Mouse (Mus musculus) ovary, adult 2 months (tissue): ENCODE data around the gene Rps16. TPM values are rescaled to one million over a fixed set of nuclear protein-coding genes. Genes with fewer than 3 reads are reported as not detected.

Experiments
- polyA plus RNA-seq: library from polyadenylated mRNA; depleted of rRNA; stranded (reverse); fragments of >200 nt; gene quantifications from 2 replicates; pipeline ENCODE4 v1.2.3, GENCODE M21; 2012; rRNA removed

Gene Rps16
- 1,842 and 2,300 TPM in 2 replicates for polyA plus RNA-seq

DNA sequence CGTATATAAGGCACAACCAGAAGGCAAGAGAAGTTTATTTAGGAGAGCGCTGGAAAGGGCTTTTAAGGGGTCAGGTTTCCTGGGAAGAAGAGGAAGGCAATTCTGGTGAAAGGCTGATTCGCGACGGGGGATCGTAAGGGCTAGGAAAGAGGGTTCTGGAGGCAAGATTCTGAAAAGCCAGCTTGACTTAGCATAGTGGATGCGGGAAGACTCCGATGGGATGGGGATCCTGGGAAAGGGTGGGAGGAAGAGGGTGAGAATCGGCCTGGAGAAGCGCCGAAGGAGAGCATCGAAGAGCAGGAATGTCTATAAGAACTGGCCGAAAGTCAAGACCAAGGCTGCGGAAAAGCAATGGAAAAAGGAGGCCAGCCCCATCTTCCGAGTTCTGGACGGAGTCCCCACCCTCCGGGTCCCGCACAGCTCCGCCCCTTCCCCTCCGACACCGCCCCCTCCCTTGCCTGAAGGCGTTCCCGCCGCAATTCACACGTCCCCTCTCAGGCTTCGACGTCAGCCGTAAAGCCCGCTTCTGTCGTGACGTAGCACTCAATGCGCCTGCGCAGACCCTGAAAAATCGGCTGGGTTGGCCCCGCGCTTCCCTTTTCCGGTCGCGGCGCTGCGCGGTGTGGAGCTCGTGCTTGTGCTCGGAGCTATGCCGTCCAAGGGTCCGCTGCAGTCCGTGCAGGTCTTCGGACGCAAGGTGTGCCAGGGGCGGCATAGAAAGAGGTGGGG lies at the start of gene Rps16:
Rps16 (plus strand) TSS at position 498 of the 729 bp plus-strand sequence.

DNA sequence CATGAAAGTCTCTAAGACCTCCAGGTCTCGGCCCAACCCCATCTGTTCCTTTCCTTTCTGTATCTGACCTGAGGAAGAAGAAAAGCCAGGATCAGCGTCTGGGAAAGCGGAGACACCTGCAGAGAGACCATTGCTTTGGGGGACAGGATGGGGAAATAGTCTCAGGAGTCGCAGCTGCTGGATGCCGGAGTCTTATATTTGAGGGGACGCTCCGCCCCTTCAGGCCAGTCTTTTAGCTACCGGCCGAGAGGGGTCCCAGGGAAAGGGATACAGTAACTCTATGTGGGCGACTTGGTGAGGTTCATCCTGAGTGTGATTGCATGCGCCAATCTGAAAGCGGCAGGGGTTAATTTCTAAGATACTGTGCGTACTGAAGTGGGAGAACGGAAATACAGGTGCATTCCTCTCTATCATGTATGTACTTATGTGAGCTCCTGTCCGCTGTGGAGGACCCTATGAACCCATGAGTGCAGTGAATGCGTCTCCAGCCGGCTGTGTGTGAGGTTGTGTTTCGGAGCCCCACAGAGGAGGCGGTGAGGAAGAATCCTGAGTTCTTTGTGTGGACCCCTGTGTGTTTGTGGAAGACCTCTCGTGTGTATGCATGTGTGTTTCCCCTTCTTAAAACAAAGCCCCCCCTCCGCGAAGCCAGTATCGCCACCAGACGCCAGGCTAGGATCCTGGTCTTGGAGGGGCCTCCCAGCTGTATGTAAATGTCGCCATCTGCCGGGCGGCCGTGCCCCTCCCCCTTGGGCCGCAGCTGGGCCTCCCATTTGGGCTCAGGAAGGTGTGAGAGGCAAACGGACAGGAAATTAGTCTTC lies 48.6 kb upstream of the Rps16 start, which contains the start of gene Dll3:
Dll3 (minus strand) TSS at position 623 of the 818 bp plus-strand sequence.

DNA sequence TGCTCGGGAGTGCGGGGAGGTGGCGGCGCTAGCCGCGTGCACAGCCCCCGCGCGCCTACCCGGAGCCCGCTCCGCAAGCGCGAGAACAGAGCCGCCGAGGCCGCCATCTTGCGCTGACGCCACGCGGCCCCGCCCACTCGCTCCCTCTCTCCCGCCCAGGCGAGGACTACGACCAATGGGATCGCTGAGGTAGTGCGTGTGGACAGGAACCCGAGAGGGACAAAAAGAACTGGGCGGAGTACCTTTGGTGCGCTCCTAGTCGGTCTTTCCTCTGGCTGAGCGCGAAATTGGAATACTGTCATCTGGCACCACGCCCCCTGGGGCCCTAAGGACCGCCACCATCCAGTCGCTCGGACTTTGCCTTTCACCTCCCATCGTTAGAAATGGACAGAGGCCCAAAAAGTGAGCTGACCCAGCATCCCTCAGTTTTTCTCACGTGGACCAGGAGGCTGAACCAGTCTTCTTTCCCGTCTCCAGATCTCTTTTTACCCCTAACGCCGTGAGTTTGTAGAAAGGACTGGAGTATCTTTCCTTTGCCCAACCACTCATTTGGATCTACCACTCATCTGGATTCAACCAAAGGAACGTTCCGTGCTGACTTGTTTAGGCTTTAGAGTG lies 38.4 kb upstream of the Rps16 start, which contains the start of gene Timm50:
Timm50 (minus strand) TSS at position 147 of the 618 bp plus-strand sequence.

DNA sequence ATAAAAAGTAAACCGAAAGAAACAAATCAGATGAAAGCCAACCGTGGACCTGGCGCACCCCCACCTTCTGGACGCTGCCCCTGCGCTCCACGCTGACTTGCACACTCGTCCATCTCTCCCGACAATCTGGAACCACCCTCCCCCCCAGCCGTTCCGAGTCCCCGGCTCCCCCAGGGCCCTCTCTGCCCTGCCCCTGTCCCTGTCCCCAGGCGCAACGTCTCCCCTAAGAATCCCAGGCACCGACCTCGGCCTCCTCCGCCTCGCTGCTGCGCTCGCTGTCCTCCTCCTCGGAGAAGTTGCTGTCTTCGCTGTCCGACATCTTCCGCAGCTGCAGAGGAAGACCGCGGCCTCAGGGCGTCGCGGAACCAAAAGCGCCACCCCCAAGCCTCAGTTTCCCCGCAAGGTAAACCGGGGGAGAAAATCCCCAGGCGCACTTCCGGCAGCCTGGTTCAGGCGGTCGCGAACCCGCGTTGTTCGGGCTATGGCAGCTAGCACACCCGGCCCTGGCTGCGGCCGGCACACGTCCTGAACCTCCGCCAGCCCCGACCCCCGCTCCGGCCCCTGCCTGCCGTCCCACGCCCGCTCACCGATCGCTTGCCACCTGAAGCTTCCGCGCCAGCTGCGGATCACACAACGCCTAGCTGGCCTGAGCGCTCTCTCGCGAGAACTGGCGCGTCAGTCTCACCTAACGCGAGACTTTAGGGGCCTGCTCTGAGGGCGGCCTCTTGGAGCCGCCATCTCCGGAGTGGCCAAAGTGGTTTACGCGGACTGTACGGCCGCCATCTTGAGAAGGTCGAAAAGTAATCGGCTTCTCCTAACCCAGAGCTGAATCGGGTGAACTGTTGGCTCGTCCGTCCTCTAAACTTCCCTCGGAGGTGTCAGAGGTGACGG lies 12.1 kb upstream of the Rps16 start, which contains the start of gene Supt5:
Supt5 (minus strand) TSS at position 639 of the 891 bp plus-strand sequence.

DNA sequence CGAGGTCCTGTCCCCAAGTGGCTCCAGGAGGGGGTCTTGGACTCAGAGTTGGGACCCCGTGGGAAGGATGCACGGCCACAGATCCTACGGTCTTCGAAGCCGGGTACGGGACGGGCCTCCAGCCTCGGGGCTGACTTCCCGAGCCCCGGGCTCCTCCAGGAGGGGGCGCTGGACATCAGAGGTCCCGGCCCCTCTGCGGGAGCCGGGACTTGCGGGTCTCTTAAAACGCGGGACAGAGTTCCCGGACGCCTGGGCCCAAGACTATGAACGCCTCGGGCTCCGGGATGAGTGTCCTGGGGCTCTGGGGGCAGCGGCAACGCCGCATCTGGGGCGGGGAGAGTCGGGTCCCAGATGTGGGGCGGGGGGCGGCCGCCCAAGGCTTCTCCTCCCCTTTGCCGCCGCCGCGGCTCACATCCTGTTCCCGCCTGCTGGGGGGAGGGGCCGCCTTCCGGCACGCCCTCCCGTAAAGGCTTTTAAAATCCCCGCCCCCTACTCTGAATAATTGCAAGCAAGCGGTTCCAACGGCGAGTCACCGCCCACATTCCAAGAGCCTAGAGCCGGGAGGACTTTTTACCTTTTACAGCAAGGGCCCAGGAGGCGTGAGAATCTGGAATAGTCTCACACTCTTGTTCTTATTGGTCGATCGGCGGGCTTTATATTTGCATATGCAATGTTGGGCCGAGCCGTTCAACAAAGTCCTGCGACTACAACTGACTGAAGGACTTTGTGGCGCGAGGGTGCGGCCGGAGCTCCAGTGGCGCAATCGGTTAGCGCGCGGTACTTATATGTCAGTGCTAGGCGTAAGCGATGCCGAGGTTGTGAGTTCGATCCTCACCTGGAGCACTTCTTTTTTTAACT lies 22.0 kb downstream of the Rps16 start, which contains the start of gene Plekhg2:
Plekhg2 (minus strand) TSS at position 349 of the 858 bp plus-strand sequence.

DNA sequence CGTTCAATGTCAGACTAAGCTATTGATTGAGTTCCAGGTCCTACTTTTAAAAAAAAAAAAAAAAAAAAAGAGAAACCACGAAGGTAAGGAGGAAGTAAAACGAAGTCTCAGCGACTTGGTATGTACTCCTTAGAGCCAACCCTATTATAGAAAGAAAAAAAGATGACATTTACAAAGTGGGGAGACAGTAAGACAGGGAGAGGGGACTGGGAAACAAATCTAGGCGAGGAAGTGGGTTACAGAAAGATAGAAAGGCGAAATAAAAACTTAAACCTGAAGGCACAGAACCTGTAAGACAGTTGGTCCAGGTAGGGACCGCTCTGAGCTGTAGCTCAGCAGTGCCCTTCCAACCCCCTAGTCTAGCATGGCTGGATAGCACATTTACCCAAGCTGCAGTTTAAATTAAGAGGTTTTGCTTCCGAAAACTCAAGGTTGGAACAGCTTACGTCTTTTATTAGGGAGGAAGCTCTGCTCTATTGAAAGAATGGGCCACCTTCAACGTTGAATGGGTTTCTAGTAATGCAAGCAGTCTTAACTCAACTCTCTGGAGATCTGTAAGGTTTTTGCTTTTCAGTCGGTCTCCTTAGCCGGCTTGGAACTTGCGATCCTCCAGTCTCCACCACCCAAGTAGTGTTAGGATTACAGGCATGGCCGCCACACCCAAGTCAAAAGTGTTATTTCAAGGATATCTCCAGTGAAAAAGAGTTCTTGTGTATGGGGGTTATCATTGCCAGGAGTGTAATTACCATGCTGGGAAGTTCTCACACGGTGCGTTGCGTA lies 30.0 kb downstream of the Rps16 start, which contains the start of gene Zfp36:
Zfp36 (minus strand) TSS at position 17 of the 780 bp plus-strand sequence.

DNA sequence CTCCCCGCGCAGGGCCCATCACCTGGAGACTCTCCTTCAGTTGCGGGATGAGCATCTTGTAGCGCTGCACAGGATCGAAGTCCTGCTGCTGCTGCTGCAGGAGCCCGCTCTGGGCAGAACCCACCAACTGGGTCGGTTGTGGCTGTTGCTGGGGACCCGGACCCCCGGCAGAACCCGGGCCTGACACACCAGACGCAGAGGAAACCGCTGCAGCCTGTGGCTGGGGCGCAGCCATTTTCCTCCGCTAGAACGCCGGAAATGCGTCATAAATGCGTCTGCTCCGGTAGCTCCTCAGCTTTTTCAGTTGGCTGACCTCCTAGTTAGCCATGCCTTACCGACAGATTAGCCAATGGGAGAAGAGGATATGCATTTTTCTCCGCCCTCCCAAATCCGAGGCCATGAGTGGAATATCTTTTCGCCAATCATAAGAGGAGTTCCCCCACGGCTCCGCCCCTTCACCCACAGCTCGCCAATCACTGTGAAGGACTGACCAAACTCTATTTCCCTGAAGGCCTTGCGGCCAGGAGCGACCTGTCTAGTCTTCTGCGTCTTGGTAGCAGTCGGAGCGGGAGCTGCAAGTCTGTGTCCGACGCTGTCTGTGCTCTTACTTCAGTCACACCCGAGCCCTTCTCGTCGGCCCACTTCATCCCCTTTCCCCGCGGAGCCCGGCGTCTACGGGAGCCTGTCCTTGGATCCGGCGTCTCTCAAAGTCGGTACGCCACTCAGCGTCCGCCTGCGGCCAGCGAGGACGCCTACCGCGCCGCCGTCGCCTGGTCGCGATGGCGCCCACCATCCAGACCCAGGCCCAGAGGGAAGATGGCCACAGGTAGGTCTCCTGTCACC lies 42.2 kb downstream of the Rps16 start, which contains the start of the genes Med29 and Paf1:
Med29 (minus strand) TSS at position 280 of the 843 bp plus-strand sequence.
Paf1 (plus strand) TSS at position 523 of the 843 bp plus-strand sequence.

Other genes starting within 250 kb of the Rps16 start
- gene 9530053A07Rik, start 221.2 kb upstream of the Rps16 start, polyA plus RNA-seq = 0.12 and 0.15 TPM in 2 replicates
- 53.6 and 78.1 TPM in 2 replicates for gene Fbl, start 180.9 kb upstream of the Rps16 start, polyA plus RNA-seq
- gene Dyrk1b, start 171.2 kb upstream of the Rps16 start, polyA plus RNA-seq = 57.1 and 60.7 TPM in 2 replicates
- 25.5 and 40.8 TPM in 2 replicates for gene Eid2, start 82.8 kb upstream of the Rps16 start, polyA plus RNA-seq
- 16.8 and 23.9 TPM in 2 replicates for gene Eid2b, start 72.9 kb upstream of the Rps16 start, polyA plus RNA-seq
- 0.12 and 0.46 TPM in 2 replicates for gene Selenov, start 59.5 kb upstream of the Rps16 start, polyA plus RNA-seq
- gene Dll3, start 48.4 kb upstream of the Rps16 start, polyA plus RNA-seq = 0.38 and 0.45 TPM in 2 replicates
- 104 and 109 TPM in 2 replicates for gene Timm50, start 38.6 kb upstream of the Rps16 start, polyA plus RNA-seq
- 140 and 172 TPM in 2 replicates for gene Supt5, start 11.9 kb upstream of the Rps16 start, polyA plus RNA-seq
- 48.3 and 50.7 TPM in 2 replicates for gene Plekhg2, start 21.9 kb downstream of the Rps16 start, polyA plus RNA-seq
- gene Zfp36, start 29.6 kb downstream of the Rps16 start, polyA plus RNA-seq = 50.2 and 54.2 TPM in 2 replicates
- 93.8 and 104 TPM in 2 replicates for gene Med29, start 42.1 kb downstream of the Rps16 start, polyA plus RNA-seq
- gene Paf1, start 42.3 kb downstream of the Rps16 start, polyA plus RNA-seq = 118 and 195 TPM in 2 replicates
- gene Gmfg, start 86.8 kb downstream of the Rps16 start, polyA plus RNA-seq = 2.0 and 2.8 TPM in 2 replicates
- gene Lrfn1, start 101.3 kb downstream of the Rps16 start, polyA plus RNA-seq = 38.7 and 38.9 TPM in 2 replicates
- not detected in 2 replicates for gene Ifnl2, start 159.8 kb downstream of the Rps16 start, polyA plus RNA-seq
- not detected in 2 replicates for gene Ifnl3, start 172.2 kb downstream of the Rps16 start, polyA plus RNA-seq
- 0.73 and 4.9 TPM in 2 replicates for gene Sycn, start 190.2 kb downstream of the Rps16 start, polyA plus RNA-seq
- 0.08 TPM in 1 of 2 replicates, not detected in the other for gene Nccrp1, start 196.6 kb downstream of the Rps16 start, polyA plus RNA-seq
- gene Samd4b, start 247.5 kb downstream of the Rps16 start, polyA plus RNA-seq = 155 and 181 TPM in 2 replicates
- 63.5 and 68.3 TPM in 2 replicates for gene Pak4, start 247.5 kb downstream of the Rps16 start, polyA plus RNA-seq